Mouse (Mus musculus): Measurements from ENCODE around the gene Dst.

DNA sequence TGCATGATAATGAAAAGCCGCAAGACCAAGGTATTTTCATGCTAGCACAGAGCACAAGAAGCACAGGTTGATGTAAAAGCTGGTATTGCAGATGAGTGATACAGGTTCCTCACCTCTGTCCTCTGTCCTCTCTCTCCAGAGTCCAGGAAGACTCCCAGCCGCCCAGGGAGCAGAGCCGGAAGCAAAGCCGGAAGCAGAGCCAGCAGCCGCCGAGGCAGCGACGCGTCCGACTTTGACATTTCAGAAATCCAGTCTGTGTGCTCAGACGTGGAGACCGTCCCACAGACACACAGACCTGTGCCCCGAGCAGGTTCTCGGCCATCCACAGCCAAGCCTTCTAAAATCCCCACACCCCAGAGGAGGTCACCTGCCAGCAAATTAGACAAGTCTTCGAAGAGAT lies 399.2 kb downstream of the Dst start:
- TF ChIP-seq USF2 (IDR thresholded peaks at IDR 0.05; ENCODE audit: borderline replicate concordance in 1 of 2, insufficient read depth in 1 of 2, low read depth in 1 of 2, low read length in 2 of 2) = no peak
- TF ChIP-seq GATA1 (IDR thresholded peaks at IDR 0.05; ENCODE audit: low read depth, low read length) = no peak
- no peak for TF ChIP-seq POLR2A (IDR thresholded peaks at IDR 0.05; ENCODE audit: control insufficient read depth in 1 of 2, insufficient read depth in 1 of 2, low read depth in 1 of 2, low read length in 2 of 2, poor library complexity in 1 of 2)
- no peak for TF ChIP-seq UBTF (IDR thresholded peaks at IDR 0.05; ENCODE audit: borderline replicate concordance, insufficient read depth, low read depth, low read length)
- no peak for TF ChIP-seq ZNF384 (IDR thresholded peaks at IDR 0.05; ENCODE audit: low read depth, low read length)
- no peak for TF ChIP-seq USF1 (IDR thresholded peaks at IDR 0.05; ENCODE audit: low read depth, low read length)
- no peak for TF ChIP-seq CTCF (IDR thresholded peaks at IDR 0.05 in 2 of 3, conservative IDR thresholded peaks at IDR 0.05 in 1 of 3; ENCODE audit: control insufficient read depth in 1 of 3, insufficient read depth in 1 of 3, low read depth in 2 of 3, low read length in 3 of 3, poor library complexity in 1 of 3, severe bottlenecking in 1 of 3)
- no peak for TF ChIP-seq MEF2A (IDR thresholded peaks at IDR 0.05; ENCODE audit: extremely low read depth, insufficient replicate concordance, low read depth, low read length, poor library complexity, severe bottlenecking)
- no peak for TF ChIP-seq EP300 (IDR thresholded peaks at IDR 0.05; ENCODE audit: low read depth in 1 of 2, low read length in 2 of 2)
- TF ChIP-seq NELFE (IDR thresholded peaks at IDR 0.05; ENCODE audit: low read depth, low read length) = no peak

Measured in MEL (cell line).